Mouse (Mus musculus): ENCODE results near the gene Rbm34. TPM values are rescaled to one million over a fixed set of nuclear protein-coding genes. Genes with fewer than 3 reads are reported as not detected.

Gene Rbm34
- polyA plus RNA-seq, 1 experiment from 2014 or later: 24.8 TPM

Other genes with a start within 250 kb of the Rbm34 start
- gene Tomm20, start 25.2 kb downstream of the Rbm34 start, polyA plus RNA-seq (2015; fragmentation: Nextera tagmentation; extraction: Ambion mirVana): 197 and 198 TPM in 2 replicates
- 20.1 and 21.6 TPM in 2 replicates for gene Pard3, start 92.8 kb upstream of the Rbm34 start, polyA plus RNA-seq (2015; fragmentation: Nextera tagmentation; extraction: Ambion mirVana)

Measured in midbrain, embryonic 15.5 days (tissue).